Mouse (Mus musculus) testis, adult 2 months (tissue): Measurements from ENCODE around the gene Gpr173. TPM values are rescaled to one million over a fixed set of nuclear protein-coding genes. Genes with fewer than 3 reads are reported as not detected.

Experiments used
- H3K27ac ChIP-seq: fragments of 200-500 bp; 2 replicates; pipeline ENCODE4 v1.5.1; 2012; ENCODE audit warnings: low read depth, low read length; ENCODE audit not compliant: control insufficient read depth, insufficient read depth
- H3K27me3 ChIP-seq: fragments of 200-500 bp; 2 replicates; pipeline ENCODE4 v1.6.1; 2012; ENCODE audit warnings: mild to moderate bottlenecking, low read length, moderate library complexity; ENCODE audit not compliant: control insufficient read depth, insufficient read depth
- H3K36me3 ChIP-seq: fragments of 200-500 bp; 2 replicates; pipeline ENCODE4 v1.6.1; 2012; ENCODE audit warnings: mild to moderate bottlenecking, low read length; ENCODE audit not compliant: control insufficient read depth, insufficient read depth
- H3K4me1 ChIP-seq: fragments of 200-500 bp; 2 replicates; pipeline ENCODE4 v1.6.1; 2012; ENCODE audit warnings: low read length; ENCODE audit not compliant: control insufficient read depth, insufficient read depth
- H3K4me3 ChIP-seq: fragments of 200-500 bp; 2 replicates; pipeline ENCODE4 v1.5.1; 2012; ENCODE audit warnings: low read depth, mild to moderate bottlenecking, low read length, moderate library complexity, mixed read lengths; ENCODE audit not compliant: control insufficient read depth
- CTCF ChIP-seq: fragments of 200-500 bp; IDR thresholded peaks from 2 replicates; pipeline ENCODE4 v1.5.1; 2012; ENCODE audit warnings: low read depth, mild to moderate bottlenecking, inconsistent platforms, low read length, moderate library complexity; ENCODE audit not compliant: control insufficient read depth, insufficient read depth, insufficient replicate concordance
- POLR2A ChIP-seq: fragments of 200-500 bp; IDR thresholded peaks from 2 replicates; pipeline ENCODE4 v1.6.1; 2012; ENCODE audit warnings: low read depth, mild to moderate bottlenecking, inconsistent platforms, low read length, moderate library complexity; ENCODE audit not compliant: control insufficient read depth
- polyA plus RNA-seq: library from polyadenylated mRNA; depleted of rRNA; stranded (reverse); fragments of >200 nt; gene quantifications from 2 replicates; pipeline ENCODE4 v1.2.3, GENCODE M21; 2012; rRNA removed

The Gpr173 gene
- 0.38 and 0.47 TPM in 2 replicates for polyA plus RNA-seq

DNA sequence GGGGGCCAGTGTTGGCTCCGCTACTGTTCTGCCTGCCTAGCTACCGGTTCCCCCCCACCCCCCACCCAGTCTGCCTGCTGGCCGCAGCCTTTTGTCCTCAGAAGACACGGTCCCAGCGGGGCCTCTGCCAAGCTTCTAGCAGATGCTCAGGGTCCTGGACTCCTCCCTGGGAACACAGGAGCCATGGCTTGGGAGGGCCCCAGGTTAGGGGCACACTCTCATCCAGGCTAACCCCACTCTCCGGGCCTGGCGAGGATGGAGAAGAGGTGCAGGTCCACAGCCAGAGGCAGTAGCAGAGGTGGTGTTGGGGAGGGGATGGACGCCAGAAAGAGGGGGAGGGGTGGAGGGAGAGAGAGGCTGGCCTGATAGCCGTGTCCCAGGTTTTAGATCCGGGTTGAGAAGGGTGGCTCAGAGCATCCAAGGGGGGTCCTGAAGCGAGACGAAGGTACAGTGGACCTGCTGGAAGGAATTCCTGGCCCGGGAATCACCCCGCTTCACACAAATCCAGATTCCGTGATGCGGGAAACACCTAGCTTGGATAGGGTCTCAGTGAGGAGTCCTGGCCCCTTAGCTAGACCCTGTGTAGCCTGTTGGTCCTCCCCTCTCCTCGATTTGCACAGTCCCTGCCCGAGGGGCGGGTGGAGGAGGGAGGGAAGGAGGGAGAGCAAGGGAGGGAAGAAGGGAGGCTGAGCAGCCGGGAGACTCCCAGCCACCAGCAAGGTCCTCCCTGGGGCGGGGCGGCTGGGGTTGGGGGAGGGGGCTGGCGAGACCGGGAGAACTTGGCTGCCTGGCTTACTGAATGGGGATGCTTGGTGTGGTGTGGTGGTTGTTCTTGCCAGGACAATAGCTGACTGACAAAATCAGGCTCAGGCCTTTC, at the start of gene Gpr173:
TSS of gene Gpr173 (minus strand) at position 308 of the 877 bp plus-strand sequence.
- Histone ChIP-seq H3K27me3 (no peaks in the 10 kb centered on the region), H3K27ac (no peak within 1 kb of the TSS), H3K36me3 (no peaks in the 10 kb centered on the region)

DNA sequence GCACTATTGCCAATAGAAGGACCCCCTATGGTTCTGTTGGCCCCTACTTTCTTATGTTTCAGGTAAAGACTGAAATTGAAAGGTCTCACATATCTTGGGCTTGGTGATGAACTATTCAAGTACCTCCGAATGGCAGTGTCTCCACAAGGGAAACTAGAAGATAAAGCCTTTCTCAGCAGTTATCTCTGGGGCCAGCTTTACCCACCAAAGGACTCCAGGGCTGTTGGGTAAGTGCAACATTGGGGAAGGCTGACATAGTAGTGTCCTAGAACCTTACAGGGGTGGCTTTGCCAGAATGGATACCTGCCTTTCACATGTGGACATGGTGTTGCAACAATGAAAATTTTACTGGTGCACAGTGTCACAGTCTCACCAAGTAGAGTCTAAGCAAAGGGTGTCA, 34.7 kb upstream of the Gpr173 start:
- Histone ChIP-seq H3K27me3 (no peaks in the 10 kb centered on the region), H3K4me3 (no peak overlapping the region), H3K36me3 (no peaks in the 10 kb centered on the region), H3K27ac (no peak overlapping the region), H3K4me1 (no peaks in the 10 kb centered on the region)
- TF ChIP-seq POLR2A (no peak), CTCF (no peak)

More for the DNA sequence above, at the start of gene Gpr173:
- TF ChIP-seq CTCF (no peak), POLR2A (no peak)
- peak within 1 kb of the TSS; percentile 56 for H3K4me3 ChIP-seq
- H3K4me1 ChIP-seq: peaks cover 5% of the 10 kb centered on the region

DNA sequence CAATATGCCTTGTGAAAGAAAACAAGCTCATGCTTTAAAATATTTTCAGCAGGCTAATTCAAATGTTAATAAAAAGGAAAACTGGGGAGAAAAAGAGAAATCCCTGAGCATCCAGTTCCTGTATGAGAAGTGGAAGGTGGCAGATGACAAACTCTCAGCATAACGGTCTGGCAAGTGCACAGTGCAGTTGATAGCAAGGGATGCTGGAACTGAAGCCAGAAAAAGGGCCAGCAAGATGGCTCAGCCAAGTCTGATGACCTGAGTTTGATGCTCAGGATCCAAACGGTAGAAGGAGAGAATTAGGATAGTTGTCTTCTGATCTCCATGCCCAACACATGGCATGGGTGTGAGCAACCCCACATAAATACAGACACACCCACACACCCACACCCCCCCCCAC, 31.6 kb upstream of the Gpr173 start:
- H3K27me3 ChIP-seq: no peaks in the 10 kb centered on the region
- H3K4me1 ChIP-seq: no peaks in the 10 kb centered on the region
- H3K36me3 ChIP-seq: no peaks in the 10 kb centered on the region
- no peak overlapping the region for H3K27ac ChIP-seq
- no peak for TF ChIP-seq POLR2A
- TF ChIP-seq CTCF: no peak
- H3K4me3 ChIP-seq: no peak overlapping the region

DNA sequence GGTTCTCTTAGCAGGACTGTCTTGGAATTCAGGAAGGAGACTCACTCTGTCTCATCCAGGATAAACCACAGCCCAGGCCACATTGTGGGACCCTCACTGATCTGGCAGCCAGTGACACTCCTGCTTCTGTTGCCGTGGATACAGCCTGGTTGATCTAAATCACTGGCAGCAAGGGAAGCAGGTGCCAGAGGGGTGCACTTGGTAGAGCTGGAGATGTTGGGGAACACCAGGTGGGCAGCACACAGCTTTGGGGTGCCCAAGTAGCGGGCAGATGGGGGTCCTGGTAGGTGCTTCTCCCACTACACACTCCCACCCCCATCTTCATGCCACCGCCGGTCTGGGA, 479 bp downstream of the Gpr173 start:
- TF ChIP-seq POLR2A (no peak), CTCF (no peak)
- H3K4me1 ChIP-seq: peaks cover 5% of the 10 kb centered on the region
- peak overlapping the region; percentile 53; the same call in 1 of the 2 replicates for H3K4me3 ChIP-seq
- H3K36me3 ChIP-seq: no peaks in the 10 kb centered on the region
- no peak overlapping the region for H3K27ac ChIP-seq
- no peaks in the 10 kb centered on the region for H3K27me3 ChIP-seq

DNA sequence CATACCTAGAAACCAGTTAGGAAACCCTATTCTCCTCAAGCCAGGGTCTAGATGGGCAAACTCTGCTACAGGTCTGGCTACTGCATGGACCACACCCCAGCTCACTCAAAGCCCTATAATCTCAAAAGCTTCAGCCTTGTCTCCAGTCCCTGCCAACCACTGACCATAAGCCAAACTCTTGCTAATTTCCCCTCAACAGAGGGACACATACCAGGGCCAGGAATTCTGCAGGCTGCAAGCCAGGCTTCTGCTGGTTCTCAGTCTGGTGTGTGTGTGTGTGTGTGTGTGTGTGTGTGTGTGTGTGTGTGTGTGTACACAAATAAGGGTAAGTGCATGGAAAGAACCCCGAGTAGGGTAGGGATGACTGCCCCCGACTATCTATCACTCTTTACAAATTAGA, 2.1 kb downstream of the Gpr173 start:
- Histone ChIP-seq H3K4me1 (peaks cover 5% of the 10 kb centered on the region), H3K36me3 (no peaks in the 10 kb centered on the region), H3K27ac (no peak overlapping the region), H3K4me3 (no peak overlapping the region), H3K27me3 (no peaks in the 10 kb centered on the region)
- no peak for TF ChIP-seq POLR2A
- no peak for TF ChIP-seq CTCF

DNA sequence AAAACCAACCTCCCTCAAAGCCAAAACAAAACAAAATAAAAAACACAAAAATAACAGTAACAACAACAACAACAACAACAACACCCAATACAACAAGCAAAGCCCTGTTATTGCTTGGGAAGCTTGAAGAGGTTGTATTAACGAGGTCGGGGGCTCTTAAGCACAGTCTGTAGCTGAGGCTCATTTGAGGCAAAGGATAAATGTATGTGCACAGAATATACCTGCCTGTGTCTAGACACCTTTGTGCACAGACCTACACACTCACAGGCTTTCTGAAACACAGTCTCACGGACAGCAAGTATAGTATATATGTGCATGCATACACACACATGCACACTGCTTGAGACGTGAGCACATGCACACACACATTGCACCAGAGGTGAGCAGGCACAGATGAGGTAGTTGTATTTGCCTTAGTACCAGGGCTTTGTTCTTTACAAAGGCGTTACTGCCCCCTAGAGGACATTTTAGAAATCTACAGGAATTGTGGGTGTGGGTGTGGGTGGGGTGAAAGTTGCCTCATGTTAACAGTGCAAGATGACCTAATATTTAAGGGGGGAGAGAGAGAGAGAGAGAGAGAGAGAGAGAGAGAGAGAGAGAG, 15.9 kb downstream of the Gpr173 start:
- no peak overlapping the region for H3K4me3 ChIP-seq
- H3K4me1 ChIP-seq: no peaks in the 10 kb centered on the region
- TF ChIP-seq CTCF (no peak), POLR2A (no peak)
- H3K36me3 ChIP-seq: no peaks in the 10 kb centered on the region
- H3K27me3 ChIP-seq: no peaks in the 10 kb centered on the region
- H3K27ac ChIP-seq: no peak overlapping the region

DNA sequence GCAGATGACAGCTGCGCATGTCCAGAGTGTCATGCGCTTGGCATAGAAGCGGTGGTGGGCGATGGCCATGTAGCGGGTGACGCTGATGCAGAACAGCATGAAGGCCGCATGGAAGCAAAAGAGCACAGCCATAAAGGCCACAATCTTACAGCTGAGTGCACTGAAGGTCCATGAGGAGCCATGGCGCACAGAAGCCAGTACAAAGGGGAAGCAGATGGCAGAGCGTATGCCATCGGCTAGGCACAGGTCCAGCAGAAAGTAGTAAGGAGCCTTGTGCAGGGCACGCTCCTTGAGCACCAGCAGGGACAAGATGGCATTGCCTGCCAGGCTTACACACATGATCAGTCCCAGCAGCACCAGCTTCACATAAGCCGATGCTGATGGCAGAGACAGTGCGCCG, 21.5 kb downstream of the Gpr173 start:
- Histone ChIP-seq H3K27ac (no peak overlapping the region), H3K4me3 (no peak overlapping the region; the same call in 1 of the 2 replicates), H3K27me3 (no peaks in the 10 kb centered on the region), H3K4me1 (peaks cover 6% of the 10 kb centered on the region), H3K36me3 (no peaks in the 10 kb centered on the region)
- TF ChIP-seq POLR2A (no peak), CTCF (no peak)

DNA sequence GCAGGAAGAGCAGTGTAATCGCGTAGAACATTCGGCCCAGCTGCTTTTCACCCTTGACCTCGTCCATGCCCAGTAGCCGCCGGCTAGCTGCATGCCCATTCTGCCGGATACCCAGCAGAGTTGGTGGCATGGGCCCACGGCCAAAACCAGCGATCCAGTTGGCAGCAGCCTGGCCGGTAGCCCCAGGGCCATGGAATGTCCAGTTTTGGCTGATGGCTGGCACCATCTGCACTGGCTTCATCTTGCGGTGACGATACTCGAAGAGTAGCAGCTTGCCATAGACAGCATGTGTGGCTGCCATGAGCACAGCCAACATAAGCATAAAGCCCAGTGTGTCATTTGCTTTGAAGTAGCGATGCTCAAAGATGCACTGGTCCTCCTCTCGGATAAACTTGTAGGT, 21.9 kb downstream of the Gpr173 start:
- no peak overlapping the region for H3K27ac ChIP-seq
- TF ChIP-seq CTCF (no peak), POLR2A (no peak)
- no peaks in the 10 kb centered on the region for H3K27me3 ChIP-seq
- peaks cover 7% of the 10 kb centered on the region for H3K4me1 ChIP-seq
- no peaks in the 10 kb centered on the region for H3K36me3 ChIP-seq
- no peak overlapping the region; the same call in 1 of the 2 replicates for H3K4me3 ChIP-seq
